Mouse (Mus musculus): ENCODE results near the gene Ift122.

DNA sequence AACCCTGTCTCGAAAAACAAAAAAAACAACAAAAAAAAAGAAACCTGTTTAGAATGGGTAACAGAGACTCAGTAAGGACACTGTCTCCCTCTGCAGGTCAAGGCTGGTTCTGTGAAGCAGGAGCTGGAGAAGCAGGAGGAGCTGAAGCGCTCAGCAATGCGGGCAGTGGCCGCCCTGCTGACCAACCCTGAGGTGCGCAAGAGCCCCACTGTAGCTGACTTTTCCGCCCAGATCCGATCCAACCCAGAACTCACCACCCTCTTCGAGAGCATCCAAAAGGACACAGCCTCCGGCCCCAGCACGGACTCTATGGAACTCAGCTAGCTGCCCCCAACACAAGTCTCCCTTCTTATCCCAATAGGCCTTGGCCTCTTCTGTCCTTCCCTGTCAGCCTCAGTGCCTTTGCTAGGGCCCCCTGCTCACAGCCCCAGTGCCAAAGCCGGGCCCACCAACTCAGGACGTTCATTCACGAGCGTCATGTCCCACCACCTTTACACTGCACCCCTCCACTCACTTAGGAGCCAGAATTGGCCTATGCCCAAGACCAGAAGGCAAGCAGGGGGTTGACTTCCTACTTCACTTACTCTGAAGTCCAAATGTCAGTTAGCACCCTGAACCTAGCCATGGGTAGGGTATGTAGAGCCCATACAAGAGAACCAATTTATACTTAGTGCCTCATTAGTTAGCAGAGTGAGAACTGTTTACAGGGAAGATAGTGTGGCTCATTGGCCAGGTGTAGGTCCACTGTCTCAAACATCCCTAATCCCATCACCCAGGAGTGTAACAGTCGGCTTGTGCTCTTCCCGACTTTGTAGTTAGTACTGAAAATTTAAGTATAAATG is 49.5 kb upstream of the Ift122 start:
- TF ChIP-seq CTCF (IDR thresholded peaks at IDR 0.05; ENCODE audit: borderline replicate concordance, insufficient read depth, low read length) (peak; percentile 75; the same call in 1 of the 2 replicates), POLR2A (IDR thresholded peaks at IDR 0.05; ENCODE audit: low read depth, low read length) (peak; percentile 34; the same call in 1 of the 2 replicates)

All from embryonic fibroblast, embryonic 13.5 days (primary cell).